Mouse (Mus musculus) 3T3-L1 (cell line): ENCODE results near the gene Rabl6.
"Not testable (repeated sequence)": the region's sequence is repeated elsewhere in the genome, so short reads cannot be mapped to it uniquely, and the experiment has no call there.

Source experiments
- DNase-seq: peaks from one replicate; pipeline ENCODE4 v3.0.0-alpha.2; 2015; ENCODE audit warnings: low read depth, low spot score

Rabl6 gene

GRCm38 (mm10) chr2:25575432-25576027, 32.8 kb downstream of the Rabl6 start:
- DNase-seq, result peak; percentile 27

- peak; percentile 97 for DNase-seq
Observed at GRCm38 (mm10) chr2:25574579-25575431, 33.5 kb downstream of the Rabl6 start, which contains the start of the genes Mamdc4 and Phpt1. TSS of gene Mamdc4 (minus strand) at chr2:25574845. TSS of gene Phpt1 (minus strand) at chr2:25575224.

- no peak for DNase-seq
Observed at GRCm38 (mm10) chr2:25574136-25574535, 34.2 kb downstream of the Rabl6 start.

- DNase-seq, result no peak
Observed at GRCm38 (mm10) chr2:25573068-25573467, 35.3 kb downstream of the Rabl6 start.

GRCm38 (mm10) chr2:25571221-25571620, 37.1 kb downstream of the Rabl6 start:
- DNase-seq, result no peak

- no peak for DNase-seq
Observed at GRCm38 (mm10) chr2:25569323-25569722, 39.0 kb downstream of the Rabl6 start.

- DNase-seq, result no peak
Observed at GRCm38 (mm10) chr2:25568473-25569019, 39.8 kb downstream of the Rabl6 start.

- no peak for DNase-seq
Observed at GRCm38 (mm10) chr2:25566558-25566957, 41.8 kb downstream of the Rabl6 start.

GRCm38 (mm10) chr2:25565741-25566140, 42.6 kb downstream of the Rabl6 start:
- DNase-seq, result no peak

GRCm38 (mm10) chr2:25561946-25562345, 46.4 kb downstream of the Rabl6 start:
- DNase-seq, result no peak

GRCm38 (mm10) chr2:25560551-25560950, 47.8 kb downstream of the Rabl6 start:
- no peak for DNase-seq

GRCm38 (mm10) chr2:25558774-25559173, 49.5 kb downstream of the Rabl6 start:
- DNase-seq, result no peak

- DNase-seq, result no peak
Observed at GRCm38 (mm10) chr2:25557964-25558360, 50.4 kb downstream of the Rabl6 start.

- DNase-seq, result peak; percentile 77
Observed at GRCm38 (mm10) chr2:25557221-25557963, 50.9 kb downstream of the Rabl6 start, which contains the start of gene Edf1. TSS of gene Edf1 (plus strand) at chr2:25557847.

GRCm38 (mm10) chr2:25556296-25556695, 52.0 kb downstream of the Rabl6 start:
- no peak for DNase-seq

- DNase-seq, result not testable (repeated sequence)
Observed at GRCm38 (mm10) chr2:25555479-25555878, 52.8 kb downstream of the Rabl6 start.

- not testable (repeated sequence) for DNase-seq
Observed at GRCm38 (mm10) chr2:25553171-25553786, 55.0 kb downstream of the Rabl6 start.

GRCm38 (mm10) chr2:25551186-25551585, 57.1 kb downstream of the Rabl6 start:
- peak; percentile 79 for DNase-seq

- DNase-seq, result peak; percentile 81
Observed at GRCm38 (mm10) chr2:25549021-25549991, 59.0 kb downstream of the Rabl6 start.
